Mouse (Mus musculus) ES-E14 (cell line): ENCODE results near the gene Clec10a. TPM values are rescaled to one million over a fixed set of nuclear protein-coding genes. Genes with fewer than 3 reads are reported as not detected.
A peak's percentile ranks its signal among the peaks of the same experiment; 100 is the strongest.

Experiments used
- DNase-seq: peaks from one replicate; pipeline ENCODE4 v3.0.0-alpha.2; 2013; ENCODE audit warnings: low read depth, low spot score
- H3K27ac ChIP-seq: 2 replicates; pipeline ENCODE4 v1.5.1; 2012; ENCODE audit warnings: low read depth, mild to moderate bottlenecking, low read length, moderate library complexity, mixed read lengths; ENCODE audit not compliant: poor library complexity, insufficient read depth, severe bottlenecking
- H3K36me3 ChIP-seq: 2 replicates; pipeline ENCODE4 v1.6.1; 2012; ENCODE audit warnings: mild to moderate bottlenecking, low read length, moderate library complexity, mixed read lengths; ENCODE audit not compliant: control insufficient read depth, poor library complexity, insufficient read depth, severe bottlenecking
- H3K4me1 ChIP-seq, 2 experiments: fragments of 150-350 bp in 1 of 2; sonication (generic) in 1 of 2; 2 replicates each; pipeline ENCODE4 v1.6.1; 2012; ENCODE audit warnings: low read length in 2 of 2, mild to moderate bottlenecking in 1 of 2, mixed read lengths in 1 of 2; ENCODE audit not compliant: control insufficient read depth in 2 of 2, insufficient read depth in 2 of 2, poor library complexity in 1 of 2
- H3K4me3 ChIP-seq, 2 experiments: fragments of 150-350 bp in 1 of 2; sonication (generic) in 1 of 2; 2 replicates each; pipeline ENCODE4 v1.5.1; 2012; ENCODE audit warnings: low read length in 2 of 2, low read depth in 1 of 2, mild to moderate bottlenecking in 1 of 2, mixed read lengths in 1 of 2; ENCODE audit not compliant: insufficient read depth in 1 of 2, poor library complexity in 1 of 2, severe bottlenecking in 1 of 2
- H3K9ac ChIP-seq: 2 replicates; pipeline ENCODE4 v1.6.1; 2012; ENCODE audit warnings: low read depth, mild to moderate bottlenecking, low read length, mixed read lengths; ENCODE audit not compliant: poor library complexity, insufficient read depth, severe bottlenecking
- H3K9me3 ChIP-seq: fragments of 150-350 bp; sonication (generic); 2 replicates; pipeline ENCODE4 v1.6.1; 2012; ENCODE audit warnings: low read depth, mild to moderate bottlenecking, low read length; ENCODE audit not compliant: control insufficient read depth, insufficient read depth
- CHD2 ChIP-seq: IDR thresholded peaks from 2 replicates; pipeline ENCODE4 v1.6.1; 2014; ENCODE audit warnings: mild to moderate bottlenecking, low read depth, low read length, inconsistent platforms
- HCFC1 ChIP-seq: IDR thresholded peaks from 2 replicates; pipeline ENCODE4 v1.6.1; 2012; ENCODE audit warnings: low read length, inconsistent platforms, borderline replicate concordance; ENCODE audit not compliant: insufficient read depth
- MAFK ChIP-seq: IDR thresholded peaks from 2 replicates; pipeline ENCODE4 v1.6.1; 2014; ENCODE audit warnings: mild to moderate bottlenecking, low read depth, low read length, inconsistent platforms; ENCODE audit not compliant: insufficient read depth
- ZC3H11A ChIP-seq: IDR thresholded peaks from 2 replicates; pipeline ENCODE4 v1.6.1; 2012; ENCODE audit warnings: low read depth, mild to moderate bottlenecking, inconsistent platforms, low read length, borderline replicate concordance
- ZNF384 ChIP-seq: IDR thresholded peaks from 2 replicates; pipeline ENCODE4 v1.6.1; 2012; ENCODE audit warnings: low read depth, low read length, inconsistent platforms
- in situ Hi-C, 2 experiments: fragments of 600-800 bp; cut with MboI; formaldehyde crosslinking; loops; one replicate each; pipeline ENCODE4 v1.15.1; 2025; ENCODE audit warnings: low sequenced_read_pairs in 2 of 2, inconsistent platforms in 1 of 2; ENCODE audit not compliant: unreplicated experiment in 2 of 2
- total RNA-seq: library from RNA; depleted of rRNA; stranded (reverse); fragments of 300-350 nt; gene quantifications from 2 replicates; pipeline ENCODE4 v1.2.3, GENCODE M21; 2012

Clec10a gene
- total RNA-seq, 1 experiment: 2.1 TPM

- no peaks in the 10 kb centered on the region for H3K9me3 ChIP-seq
- no peak overlapping the region for H3K27ac ChIP-seq
- DNase-seq: no peak
- H3K4me3 ChIP-seq: no peak overlapping the region
- in situ Hi-C loops: no loop called here
- no peak for TF ChIP-seq HCFC1
- no peak for TF ChIP-seq CHD2
- TF ChIP-seq MAFK: no peak
- TF ChIP-seq ZC3H11A: no peak
- TF ChIP-seq ZNF384: no peak
- peaks cover 0 to 10% of the 10 kb centered on the region in 2 experiments; a peak in 1 of 4 replicates for H3K4me1 ChIP-seq
- H3K36me3 ChIP-seq: no peaks in the 10 kb centered on the region
- no peak overlapping the region for H3K9ac ChIP-seq
Measured at GRCm38 (mm10) chr11:70206801-70207200, 50.8 kb downstream of the Clec10a start.

GRCm38 (mm10) chr11:70207283-70207682 is 51.3 kb downstream of the Clec10a start:
- Histone ChIP-seq H3K9ac (no peak overlapping the region), H3K4me3 (no peak overlapping the region), H3K36me3 (no peaks in the 10 kb centered on the region), H3K9me3 (no peaks in the 10 kb centered on the region), H3K27ac (no peak overlapping the region), H3K4me1 (peaks cover 0 to 10% of the 10 kb centered on the region in 2 experiments; a peak in 1 of 4 replicates)
- no peak for TF ChIP-seq ZNF384
- no peak for TF ChIP-seq HCFC1
- no peak for TF ChIP-seq MAFK
- TF ChIP-seq CHD2: no peak
- TF ChIP-seq ZC3H11A: no peak
- in situ Hi-C loops: no loop called here
- DNase-seq: no peak

DNA sequence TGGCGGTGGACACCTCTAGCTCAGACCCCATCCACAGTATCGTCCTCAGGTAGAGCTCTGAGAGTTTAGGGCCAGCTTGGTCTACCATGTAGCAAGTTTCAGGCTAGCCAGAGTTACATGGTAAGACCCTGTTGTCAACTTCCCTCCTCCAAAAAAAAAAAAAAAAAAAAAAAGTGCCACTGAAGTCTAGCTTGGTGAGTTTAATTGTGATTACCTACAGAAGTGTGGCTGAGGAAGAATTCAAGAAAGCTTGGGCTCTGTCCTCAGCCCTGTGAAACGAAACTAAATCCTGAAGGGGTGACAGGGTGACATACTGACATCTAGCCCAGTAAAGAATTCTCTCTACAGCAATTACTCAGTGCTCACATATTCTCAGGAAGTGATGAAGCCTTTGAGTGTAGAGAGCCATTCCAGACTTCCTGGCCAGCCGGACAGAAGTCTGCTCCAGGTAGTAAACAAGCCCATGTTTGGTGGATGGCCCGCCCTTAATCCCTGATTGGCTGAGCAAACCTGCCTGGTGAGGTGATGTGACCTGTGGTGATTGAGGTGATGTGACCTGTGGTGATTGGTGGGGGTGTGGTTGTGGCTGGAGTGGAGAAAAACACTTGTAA is 52.9 kb downstream of the Clec10a start:
- H3K36me3 ChIP-seq: no peaks in the 10 kb centered on the region
- in situ Hi-C loops: no loop called here
- no peaks in the 10 kb centered on the region for H3K9me3 ChIP-seq
- H3K4me1 ChIP-seq: peaks cover 2 to 7% of the 10 kb centered on the region in 2 experiments; a peak in 1 of 4 replicates
- DNase-seq: no peak
- H3K27ac ChIP-seq: no peak overlapping the region
- TF ChIP-seq ZNF384: no peak
- TF ChIP-seq ZC3H11A: no peak
- no peak for TF ChIP-seq HCFC1
- no peak for TF ChIP-seq CHD2
- TF ChIP-seq MAFK: no peak
- H3K4me3 ChIP-seq: peak overlapping the region in 1 of 2 experiments; percentile 58; a peak in 2 of 4 replicates
- H3K9ac ChIP-seq: no peak overlapping the region

DNA sequence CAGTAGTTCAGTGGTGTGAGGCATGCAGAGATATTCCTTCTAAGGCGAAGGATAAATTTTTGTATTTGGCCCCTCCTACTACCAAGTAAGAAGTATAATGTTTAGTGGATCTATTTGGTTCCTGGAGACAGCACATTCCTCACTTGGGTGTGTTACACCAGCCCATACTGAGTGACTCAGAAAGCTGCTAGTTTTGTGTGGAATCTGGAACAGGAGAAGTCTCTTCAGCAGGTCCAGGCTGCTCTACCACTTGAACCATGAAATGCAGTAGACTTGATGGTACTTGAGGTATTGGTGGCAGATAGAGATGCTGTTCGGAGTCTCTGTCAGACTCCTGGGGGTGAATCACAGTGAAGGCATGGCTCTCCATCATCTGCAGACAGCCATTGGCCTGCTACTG is 54.7 kb downstream of the Clec10a start:
- Histone ChIP-seq H3K27ac (no peak overlapping the region), H3K9ac (no peak overlapping the region), H3K4me1 (peaks cover 2 to 18% of the 10 kb centered on the region in 2 experiments; a peak in 2 of 4 replicates), H3K9me3 (no peaks in the 10 kb centered on the region), H3K4me3 (no peak overlapping the region), H3K36me3 (no peaks in the 10 kb centered on the region)
- DNase-seq: no peak
- TF ChIP-seq ZC3H11A (no peak), CHD2 (no peak), ZNF384 (no peak), MAFK (no peak), HCFC1 (no peak)
- in situ Hi-C loops: loop anchor here in 1 of 2 experiments (10.0 kb wide), 1 partner anchor 276 kb away; the partner anchor contains the start of gene Ybx2

- Histone ChIP-seq H3K27ac (no peak overlapping the region), H3K4me1 (peaks cover 2 to 19% of the 10 kb centered on the region in 2 experiments; a peak in 2 of 4 replicates), H3K4me3 (no peak overlapping the region), H3K36me3 (peaks cover 3% of the 10 kb centered on the region; the same call in 1 of the 2 replicates), H3K9ac (no peak overlapping the region), H3K9me3 (no peaks in the 10 kb centered on the region)
- in situ Hi-C loops: loop anchor here in 1 of 2 experiments (10.0 kb wide), 1 partner anchor 277 kb away; the partner anchor contains the start of gene Ybx2
- TF ChIP-seq MAFK (no peak), HCFC1 (no peak), ZC3H11A (no peak), ZNF384 (no peak), CHD2 (no peak)
- DNase-seq: no peak
Measured at GRCm38 (mm10) chr11:70211972-70212371, 56.0 kb downstream of the Clec10a start.
